Mouse (Mus musculus) CD8-positive naive resting alpha-beta T cell, adult 2 months (primary cell): Measurements from ENCODE around the gene Dmrtc1a.
"Not testable (repeated sequence)": the region's sequence is repeated elsewhere in the genome, so short reads cannot be mapped to it uniquely, and the experiment has no call there.

Experiments used
- DNase-seq, 2 experiments: peaks; one replicate each; pipeline ENCODE4 v3.0.0; 2022; ENCODE audit warnings: low read depth in 2 of 2, low spot score in 2 of 2

Dmrtc1a gene

DNA sequence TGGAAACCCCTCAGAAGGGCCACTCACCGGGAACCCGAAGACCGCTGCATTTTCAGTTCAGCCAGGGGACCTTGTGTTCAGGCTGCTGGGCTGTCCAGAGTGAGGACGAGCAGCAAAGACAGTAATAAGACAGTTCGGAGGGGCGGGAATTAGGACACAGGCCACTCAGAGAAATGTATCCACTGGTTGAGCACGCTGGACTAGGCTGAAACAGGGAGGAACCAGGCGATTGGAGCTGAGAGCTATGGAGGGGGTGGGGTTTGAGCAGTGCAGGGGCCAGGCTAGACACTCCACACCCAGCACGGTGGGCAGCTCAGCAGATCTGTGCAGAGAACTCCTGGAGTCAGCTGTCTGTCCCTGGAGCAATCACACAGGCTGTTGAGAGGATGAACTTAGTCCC lies at the start of gene Dmrtc1a, which contains the start of gene 1700011M02Rik:
Gene Dmrtc1a (minus strand): TSS at position 101 of the 400 bp plus-strand sequence.
Gene 1700011M02Rik (plus strand): TSS at position 319 of the 400 bp plus-strand sequence.
- not testable (repeated sequence) for DNase-seq

DNA sequence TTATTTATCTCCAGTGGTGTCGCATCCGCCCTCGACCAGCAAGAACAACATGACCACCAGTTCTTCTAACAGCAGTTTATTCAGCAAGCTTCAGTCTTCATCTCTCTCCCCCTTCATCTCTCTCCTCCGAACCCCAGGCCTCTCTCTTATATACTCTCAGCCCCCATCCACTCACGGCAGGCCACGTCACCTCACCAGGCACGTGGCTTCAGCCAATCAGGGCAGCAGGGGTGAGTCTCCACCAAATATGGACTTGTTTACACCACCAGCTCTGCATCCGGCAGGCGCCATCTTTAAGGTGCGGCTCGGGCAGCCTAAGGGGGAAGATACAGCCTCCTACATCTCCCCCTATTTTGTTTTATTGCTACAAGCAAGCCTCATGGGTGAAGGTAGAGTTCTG lies 41.6 kb upstream of the Dmrtc1a start:
- not testable (repeated sequence) for DNase-seq

DNA sequence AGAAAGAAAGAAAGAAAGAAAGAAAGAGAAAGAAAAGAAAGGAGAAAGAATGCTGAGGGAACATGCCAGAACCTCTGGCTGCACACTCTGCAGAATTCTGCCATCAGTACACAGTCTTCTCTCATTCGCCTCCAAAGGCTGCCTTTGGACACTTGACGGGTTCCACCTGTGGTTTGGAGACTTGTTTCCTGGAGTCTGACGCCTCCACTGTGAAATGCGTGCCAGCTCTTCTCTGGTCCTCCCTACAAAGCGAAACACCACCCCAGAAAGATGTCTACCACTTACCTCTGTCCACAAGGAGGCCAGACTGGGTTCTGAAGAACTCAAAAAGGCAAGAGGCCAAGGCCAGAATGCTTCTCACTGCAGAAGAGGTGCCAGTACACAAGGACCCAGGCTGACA lies 28.3 kb upstream of the Dmrtc1a start:
- DNase-seq, result no peak

DNA sequence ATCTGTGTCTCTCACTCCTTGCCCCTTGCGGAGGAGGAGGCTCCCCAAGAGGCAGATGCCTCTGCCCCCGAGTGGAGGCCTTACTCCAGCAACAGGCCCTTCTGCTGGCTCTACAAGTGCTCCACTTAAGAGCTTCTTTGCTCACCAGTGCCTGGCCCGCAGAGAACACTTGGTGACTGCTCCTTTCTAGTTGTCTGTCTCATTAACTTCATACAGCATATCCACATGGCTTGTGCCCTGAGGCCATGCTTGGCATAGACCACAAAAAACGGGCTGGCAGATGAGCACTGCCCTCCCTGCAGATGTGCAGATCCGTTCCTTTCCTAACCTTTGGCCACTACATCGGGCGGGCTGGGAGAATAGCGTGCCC lies 25.9 kb upstream of the Dmrtc1a start:
- DNase-seq, result no peak

DNA sequence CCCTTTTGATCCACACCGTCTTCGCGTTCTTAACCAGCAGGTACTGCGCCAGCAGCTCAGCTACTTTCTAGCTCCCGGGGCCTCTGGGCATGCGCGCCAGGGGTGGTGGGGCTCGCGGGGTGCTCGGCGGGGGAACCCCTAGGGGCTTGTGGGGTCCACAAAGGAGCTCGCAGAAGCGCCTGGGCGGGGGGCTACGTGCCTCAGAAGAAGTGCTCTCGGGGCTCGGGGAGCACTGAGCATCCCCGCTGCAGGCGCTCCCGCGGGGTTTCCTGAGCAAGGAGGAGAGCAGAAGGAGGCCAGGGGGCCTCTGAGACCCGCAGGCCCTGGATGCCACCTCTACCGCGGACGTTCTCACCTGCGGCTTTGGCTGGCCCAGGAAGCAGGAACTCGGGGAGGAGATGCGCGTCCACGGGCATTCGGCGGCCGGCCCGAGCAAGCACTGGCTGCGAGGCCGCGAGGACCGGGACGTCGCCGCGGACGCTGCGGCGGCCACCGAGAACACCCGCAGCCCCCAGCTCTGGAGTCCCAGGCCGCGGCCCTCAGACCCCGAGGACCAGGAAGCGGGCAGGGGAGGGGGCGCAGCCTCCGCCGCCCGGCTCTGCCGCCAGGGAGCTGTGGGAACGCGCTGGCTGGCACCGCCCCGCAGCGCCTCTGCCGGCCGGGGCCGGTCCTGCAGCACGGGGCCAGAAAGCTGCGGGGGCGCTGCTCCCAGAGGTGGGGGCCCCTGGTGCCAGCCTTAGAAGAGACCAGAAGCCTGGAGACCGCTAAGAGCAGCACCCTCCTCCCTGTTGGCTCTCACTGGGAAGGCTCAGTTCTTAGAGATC lies 25.3 kb upstream of the Dmrtc1a start:
- DNase-seq, result no peak

DNA sequence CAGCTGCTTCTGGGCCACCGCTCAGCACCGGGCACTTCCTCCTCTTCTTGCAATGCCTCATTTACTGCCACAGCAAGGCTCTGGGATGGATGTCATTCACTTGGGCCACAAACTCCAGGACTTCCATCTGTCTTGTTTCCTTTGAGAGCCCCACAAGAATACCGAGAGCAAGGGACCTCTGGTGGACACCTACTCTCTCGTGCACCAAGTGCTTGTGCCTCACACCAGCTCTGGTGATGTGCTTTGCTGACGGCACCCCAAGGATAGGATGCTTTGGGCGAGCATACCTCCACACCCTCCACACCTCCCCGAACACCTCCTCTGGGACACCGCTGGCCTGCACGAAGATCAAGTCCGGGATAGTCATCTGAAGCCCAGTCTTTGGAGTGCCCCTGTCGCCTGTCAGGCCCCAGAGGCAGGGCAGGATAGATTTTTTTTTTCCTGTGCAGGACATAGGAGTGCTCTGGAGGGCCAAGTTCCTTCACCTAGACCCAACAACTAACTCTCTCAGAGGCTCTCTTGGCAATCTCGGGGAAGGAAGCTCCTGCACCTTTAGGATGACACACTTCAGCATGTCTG lies 24.6 kb upstream of the Dmrtc1a start:
- no peak for DNase-seq

DNA sequence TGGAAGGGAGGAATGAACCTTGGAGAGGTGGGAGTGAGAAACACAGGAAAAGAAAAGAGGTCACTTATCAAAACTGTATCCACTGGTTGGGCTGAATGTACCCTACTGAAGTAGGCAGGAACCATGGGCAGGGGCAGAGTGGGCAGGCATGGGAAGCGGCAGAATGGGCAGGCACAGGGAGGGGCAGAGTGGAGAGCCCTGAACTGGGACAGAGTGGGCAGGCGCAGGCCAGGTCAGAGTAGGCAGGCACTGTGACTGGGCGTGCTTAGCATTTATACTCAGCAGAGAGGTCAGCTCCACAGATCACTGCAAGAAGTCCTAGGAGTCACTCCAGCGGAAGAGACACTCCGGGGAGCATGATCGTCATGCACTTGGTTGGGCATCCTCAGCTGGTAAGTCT lies 19.6 kb upstream of the Dmrtc1a start, which contains the start of gene 1700018G05Rik:
Gene 1700018G05Rik (plus strand): TSS at position 301 of the 400 bp plus-strand sequence.
- DNase-seq, result not testable (repeated sequence)

DNA sequence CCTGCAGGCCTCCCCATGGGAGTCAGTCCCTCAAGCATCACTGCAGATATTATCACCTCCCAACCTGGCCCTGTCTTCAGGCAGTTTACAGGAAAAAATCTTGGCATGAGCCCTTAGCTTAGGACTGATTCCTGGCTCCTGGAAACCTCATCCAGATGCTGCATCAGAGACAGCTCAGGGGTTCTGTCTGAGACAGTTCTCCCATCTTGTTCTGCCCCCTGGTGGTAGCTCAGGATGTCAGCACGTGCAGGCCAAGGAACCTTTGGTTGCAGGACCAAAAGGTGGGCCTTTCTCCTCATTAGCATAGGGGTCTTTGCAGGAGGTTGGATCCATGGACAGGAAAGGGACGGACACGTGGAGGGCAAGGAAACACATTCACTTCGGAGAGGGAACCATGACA lies 18.2 kb upstream of the Dmrtc1a start:
- DNase-seq, result not testable (repeated sequence)

DNA sequence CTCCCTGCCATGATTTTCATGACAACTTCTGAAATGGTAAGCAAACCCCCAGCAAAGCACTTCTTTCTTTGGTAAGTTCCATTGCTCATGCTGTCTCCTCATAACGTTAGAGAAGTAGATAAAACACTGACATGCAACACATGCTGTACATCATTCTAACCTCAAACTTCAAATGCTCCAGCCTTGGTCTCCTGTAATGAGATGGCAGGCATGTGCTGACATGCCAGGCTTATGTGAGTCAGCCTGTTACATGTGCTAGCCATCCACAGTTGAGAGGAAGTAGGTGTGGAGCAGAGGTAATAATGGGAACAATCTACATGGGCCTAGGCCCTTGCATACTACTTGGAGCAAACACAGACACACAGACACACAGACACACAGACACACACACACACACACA lies 6.3 kb upstream of the Dmrtc1a start:
- not testable (repeated sequence) for DNase-seq

DNA sequence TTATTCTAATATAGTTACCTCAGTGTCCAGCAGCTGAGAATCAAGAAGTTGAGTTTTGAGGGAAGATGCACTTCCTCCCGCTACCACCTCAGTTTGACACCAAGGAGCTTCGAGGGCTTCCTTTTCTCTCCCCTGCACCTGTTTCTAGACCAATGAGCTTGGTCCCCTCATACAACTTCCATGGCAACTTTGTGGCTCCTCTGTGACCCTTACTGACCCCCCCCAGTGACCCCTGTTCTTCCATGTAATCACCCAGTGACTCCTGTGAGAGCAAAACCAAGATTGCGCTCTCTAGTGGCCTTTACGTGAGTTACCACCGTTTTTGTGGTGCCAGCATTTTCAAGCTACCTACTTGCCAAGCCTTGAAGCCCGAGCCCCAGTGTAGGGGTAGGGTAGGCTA lies 40.6 kb downstream of the Dmrtc1a start, which contains the start of gene 1700031F05Rik:
Gene 1700031F05Rik (minus strand): TSS at position 101 of the 400 bp plus-strand sequence.
- DNase-seq, result no peak

DNA sequence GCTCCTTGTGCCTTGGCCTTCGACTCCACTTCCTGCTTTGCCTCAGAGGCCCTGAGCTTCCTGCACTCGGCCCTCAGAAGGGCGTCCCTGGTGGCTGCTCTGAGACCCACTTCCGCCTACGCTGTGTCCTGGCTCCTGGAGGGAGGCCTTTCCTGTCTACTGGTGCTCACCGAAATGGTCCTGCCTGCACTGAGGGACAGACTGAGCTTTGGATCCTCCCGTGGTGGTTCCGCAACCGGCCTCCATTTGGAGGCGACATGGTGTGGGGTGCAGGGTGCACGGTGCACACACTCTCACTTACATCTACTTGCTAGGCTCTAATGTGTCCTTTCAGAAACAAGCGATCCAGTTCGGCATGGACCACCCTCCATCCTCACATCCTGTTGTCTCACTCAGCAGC lies 54.0 kb downstream of the Dmrtc1a start, which contains the start of gene Dmrtc1c2:
Gene Dmrtc1c2 (minus strand): TSS at position 101 of the 400 bp plus-strand sequence.
- not testable (repeated sequence) for DNase-seq
